Mouse (Mus musculus) myocyte (in vitro differentiated cells): ENCODE measurements at regions not wholly inside any gene's neighbourhood (a gene's known extent, or its start where the extent isn't known, plus 50 kb on each side); places are given as distances from the start of the nearest gene placed in this dataset.

Experiments
- H3K27me3 ChIP-seq: one replicate; pipeline ENCODE4 v1.6.1; 2011; ENCODE audit not compliant: control insufficient read depth, insufficient read depth, insufficient read length
- H3K36me3 ChIP-seq: one replicate; pipeline ENCODE4 v1.6.1; 2011; ENCODE audit not compliant: control insufficient read depth, insufficient read depth
- H3K4me2 ChIP-seq: one replicate; pipeline ENCODE4 v1.6.1; 2011; ENCODE audit warnings: low read depth, control low read depth
- H3K4me3 ChIP-seq: one replicate; pipeline ENCODE4 v1.5.1; 2011; ENCODE audit warnings: mild to moderate bottlenecking, control low read depth, moderate library complexity
- H3K79me2 ChIP-seq: one replicate; pipeline ENCODE4 v1.6.1; 2011; ENCODE audit not compliant: control insufficient read depth, insufficient read depth
- H3ac ChIP-seq: one replicate; pipeline ENCODE4 v1.6.1; 2011; ENCODE audit not compliant: control insufficient read depth, insufficient read length
- CEBPB ChIP-seq: IDR thresholded peaks from 2 replicates; pipeline ENCODE4 v1.6.1; 2011; ENCODE audit warnings: mild to moderate bottlenecking, moderate library complexity; ENCODE audit not compliant: poor library complexity, insufficient read depth, severe bottlenecking
- E2F4 ChIP-seq: IDR thresholded peaks from one replicate; pipeline ENCODE4 v1.6.1; 2011; ENCODE audit warnings: mild to moderate bottlenecking, control low read depth, moderate library complexity; ENCODE audit not compliant: insufficient read depth
- MAX ChIP-seq: IDR thresholded peaks from one replicate; pipeline ENCODE4 v1.6.1; 2011; ENCODE audit warnings: low read depth, mild to moderate bottlenecking, control low read depth
- MYOD1 ChIP-seq, 3 experiments: IDR thresholded peaks; one replicate each; pipeline ENCODE4 v1.6.1; 2011; ENCODE audit warnings: control low read depth in 2 of 3, low read depth in 2 of 3, mild to moderate bottlenecking in 2 of 3, moderate library complexity in 1 of 3; ENCODE audit not compliant: insufficient read length in 2 of 3, control insufficient read depth in 1 of 3
- MYOG ChIP-seq, 3 experiments: IDR thresholded peaks; one replicate each; pipeline ENCODE4 v1.6.1; 2011; ENCODE audit warnings: control low read depth in 2 of 3, low read depth in 2 of 3, mild to moderate bottlenecking in 2 of 3; ENCODE audit not compliant: insufficient read length in 2 of 3, control insufficient read depth in 1 of 3, insufficient read depth in 1 of 3
- POLR2A ChIP-seq: IDR thresholded peaks from one replicate; pipeline ENCODE4 v1.6.1; 2011; ENCODE audit warnings: low read depth, mild to moderate bottlenecking, control low read depth, moderate library complexity; ENCODE audit not compliant: insufficient read length
- POLR2AphosphoS2 ChIP-seq: IDR thresholded peaks from one replicate; pipeline ENCODE4 v1.6.1; 2011; ENCODE audit warnings: low read depth, control low read depth; ENCODE audit not compliant: insufficient read length
- REST ChIP-seq: IDR thresholded peaks from one replicate; pipeline ENCODE4 v1.6.1; 2011; ENCODE audit warnings: mild to moderate bottlenecking, control low read depth, moderate library complexity; ENCODE audit not compliant: insufficient read depth, insufficient read length
- SRF ChIP-seq: IDR thresholded peaks from one replicate; pipeline ENCODE4 v1.6.1; 2011; ENCODE audit warnings: low read depth; ENCODE audit not compliant: control insufficient read depth, insufficient read length
- TCF12 ChIP-seq: IDR thresholded peaks from one replicate; pipeline ENCODE4 v1.6.1; 2011; ENCODE audit warnings: mild to moderate bottlenecking, control low read depth; ENCODE audit not compliant: poor library complexity, insufficient read depth, severe bottlenecking
- TCF3 ChIP-seq: IDR thresholded peaks from one replicate; pipeline ENCODE4 v1.6.1; 2011; ENCODE audit warnings: low read depth, control low read depth; ENCODE audit not compliant: insufficient read length
- USF1 ChIP-seq: IDR thresholded peaks from one replicate; pipeline ENCODE4 v1.6.1; 2011; ENCODE audit warnings: low read depth, mild to moderate bottlenecking, control low read depth, moderate library complexity

DNA sequence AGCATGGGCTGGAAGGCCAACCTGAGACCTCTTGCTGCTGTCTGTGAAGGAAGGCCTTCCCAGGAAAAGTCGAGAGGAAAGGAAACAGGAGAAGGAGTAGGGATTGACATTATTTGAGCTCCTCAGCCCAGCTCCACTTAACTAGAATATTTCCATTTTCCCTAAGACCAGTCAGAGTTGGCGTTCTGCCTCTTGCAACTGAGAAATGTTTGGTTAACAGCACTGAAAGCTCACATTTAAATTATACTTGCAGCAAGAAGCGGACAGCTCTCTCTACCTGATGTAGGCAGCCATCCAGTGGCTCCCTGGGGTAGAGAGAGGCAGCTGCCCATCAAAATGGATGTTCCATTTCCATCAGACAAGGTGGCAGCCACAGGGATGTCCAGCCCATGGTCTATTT is 131.6 kb upstream of the Pkdcc start:
- H3K79me2 ChIP-seq = no peaks in the 10 kb centered on the region
- H3K36me3 ChIP-seq = no peaks in the 10 kb centered on the region
- no peak overlapping the region for H3K4me2 ChIP-seq
- no peak overlapping the region for H3K4me3 ChIP-seq
- no peak overlapping the region for H3ac ChIP-seq
- H3K27me3 ChIP-seq = no peaks in the 10 kb centered on the region
- TF ChIP-seq TCF12 = no peak
- no peak for TF ChIP-seq MYOD1 (IDR thresholded peaks at IDR 0.05; ENCODE audit: control insufficient read depth in 1 of 3, insufficient read length in 2 of 3, low read depth in 2 of 3)
- TF ChIP-seq MYOG (IDR thresholded peaks at IDR 0.05; ENCODE audit: control insufficient read depth in 1 of 3, insufficient read depth in 1 of 3, insufficient read length in 2 of 3, low read depth in 2 of 3) = no peak
- no peak for TF ChIP-seq MAX
- no peak for TF ChIP-seq TCF3
- TF ChIP-seq POLR2A = no peak
- no peak for TF ChIP-seq USF1
- no peak for TF ChIP-seq CEBPB
- no peak for TF ChIP-seq REST
- no peak for TF ChIP-seq POLR2AphosphoS2
- no peak for TF ChIP-seq SRF
- no peak for TF ChIP-seq E2F4

DNA sequence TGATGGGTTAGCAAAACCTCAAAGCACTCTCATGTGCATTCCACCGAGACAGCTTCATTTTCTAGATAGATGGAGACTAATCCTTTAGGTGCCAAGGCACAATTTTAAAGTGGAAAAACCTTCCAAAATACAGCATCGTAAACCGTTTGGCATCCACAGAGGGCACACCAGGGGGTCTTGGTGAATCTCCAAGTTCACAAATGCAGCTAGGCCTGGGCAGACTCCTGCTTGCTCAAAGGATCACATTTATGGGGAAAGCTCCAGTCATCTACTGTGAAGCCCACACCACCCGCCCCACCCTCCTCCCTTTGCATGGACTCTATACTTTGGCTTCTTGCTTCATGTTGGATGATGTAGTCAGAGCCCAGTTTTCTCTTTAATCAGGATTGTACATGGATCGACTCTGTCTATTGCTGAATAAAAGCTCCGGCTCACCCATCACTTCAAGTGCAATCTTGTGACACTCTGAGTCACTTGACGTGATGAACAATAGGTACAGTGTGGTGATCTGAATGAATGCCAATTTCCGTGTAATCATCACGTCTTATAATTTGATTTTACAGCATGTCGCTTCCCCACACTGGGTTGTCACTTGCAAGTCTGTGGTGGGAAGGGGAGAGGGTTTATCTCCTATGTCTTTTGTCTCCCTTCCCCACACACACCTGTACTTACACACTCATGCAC is 129.2 kb upstream of the Pkdcc start:
- Histone ChIP-seq H3K4me3 (no peak overlapping the region), H3K4me2 (no peak overlapping the region), H3K27me3 (no peaks in the 10 kb centered on the region), H3ac (no peak overlapping the region), H3K79me2 (no peaks in the 10 kb centered on the region), H3K36me3 (no peaks in the 10 kb centered on the region)
- TF ChIP-seq POLR2A = no peak
- TF ChIP-seq MYOD1 (IDR thresholded peaks at IDR 0.05; ENCODE audit: control insufficient read depth in 1 of 3, insufficient read length in 2 of 3, low read depth in 2 of 3) = no peak
- TF ChIP-seq SRF = no peak

DNA sequence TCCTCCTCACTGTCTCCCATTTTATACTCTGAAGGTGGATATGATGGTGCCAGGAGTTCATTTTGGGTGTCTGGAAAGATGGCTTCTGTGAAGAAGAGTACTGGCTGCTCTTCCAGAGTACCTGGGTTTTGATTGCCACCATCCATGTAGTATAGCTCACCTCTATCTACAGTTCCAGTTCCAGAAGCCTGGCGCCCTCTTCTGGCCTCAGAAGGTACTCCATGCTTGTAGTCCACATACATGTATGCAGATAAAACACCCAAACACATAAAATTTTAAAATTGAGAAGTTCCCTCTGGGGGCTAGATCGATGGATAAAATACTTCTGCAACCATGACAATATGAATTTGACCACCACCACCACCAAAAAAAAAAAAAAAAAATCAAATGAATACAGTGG is 128.4 kb upstream of the Pkdcc start:
- Histone ChIP-seq H3K27me3 (no peaks in the 10 kb centered on the region), H3K4me3 (no peak overlapping the region), H3K79me2 (no peaks in the 10 kb centered on the region), H3ac (no peak overlapping the region), H3K36me3 (no peaks in the 10 kb centered on the region), H3K4me2 (no peak overlapping the region)
- no peak for TF ChIP-seq SRF
- no peak for TF ChIP-seq REST
- no peak for TF ChIP-seq TCF3
- no peak for TF ChIP-seq POLR2AphosphoS2
- no peak for TF ChIP-seq E2F4
- no peak for TF ChIP-seq MYOD1 (IDR thresholded peaks at IDR 0.05; ENCODE audit: control insufficient read depth in 1 of 3, insufficient read length in 2 of 3, low read depth in 2 of 3)
- TF ChIP-seq CEBPB = no peak

DNA sequence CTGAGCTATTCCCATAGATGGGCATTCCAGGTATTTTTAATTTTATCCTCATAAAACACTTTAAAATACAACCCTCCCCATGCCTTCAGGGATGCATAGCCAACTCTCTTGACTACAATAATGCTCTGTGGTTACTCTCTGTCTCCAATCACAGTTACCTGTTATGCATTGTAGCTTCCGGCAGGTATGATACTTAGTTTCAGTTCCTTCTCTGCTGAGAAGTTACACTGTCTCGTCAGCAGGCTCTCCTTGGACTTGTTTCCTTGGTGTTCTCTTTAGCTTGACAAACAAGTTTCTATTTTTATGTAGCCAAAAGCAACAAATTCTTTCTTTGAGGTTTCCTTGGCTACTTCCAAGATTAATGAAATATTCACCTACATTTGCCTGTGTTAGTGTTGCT is 126.6 kb upstream of the Pkdcc start:
- H3K36me3 ChIP-seq = no peaks in the 10 kb centered on the region
- no peak overlapping the region for H3K4me2 ChIP-seq
- H3K79me2 ChIP-seq = no peaks in the 10 kb centered on the region
- no peak overlapping the region for H3ac ChIP-seq
- TF ChIP-seq MAX (no peak), TCF3 (no peak), TCF12 (no peak), E2F4 (no peak), SRF (no peak), MYOG (IDR thresholded peaks at IDR 0.05; ENCODE audit: control insufficient read depth in 1 of 3, insufficient read depth in 1 of 3, insufficient read length in 2 of 3, low read depth in 2 of 3) (no peak), USF1 (no peak), POLR2AphosphoS2 (no peak)
- no peaks in the 10 kb centered on the region for H3K27me3 ChIP-seq
- no peak overlapping the region for H3K4me3 ChIP-seq

DNA sequence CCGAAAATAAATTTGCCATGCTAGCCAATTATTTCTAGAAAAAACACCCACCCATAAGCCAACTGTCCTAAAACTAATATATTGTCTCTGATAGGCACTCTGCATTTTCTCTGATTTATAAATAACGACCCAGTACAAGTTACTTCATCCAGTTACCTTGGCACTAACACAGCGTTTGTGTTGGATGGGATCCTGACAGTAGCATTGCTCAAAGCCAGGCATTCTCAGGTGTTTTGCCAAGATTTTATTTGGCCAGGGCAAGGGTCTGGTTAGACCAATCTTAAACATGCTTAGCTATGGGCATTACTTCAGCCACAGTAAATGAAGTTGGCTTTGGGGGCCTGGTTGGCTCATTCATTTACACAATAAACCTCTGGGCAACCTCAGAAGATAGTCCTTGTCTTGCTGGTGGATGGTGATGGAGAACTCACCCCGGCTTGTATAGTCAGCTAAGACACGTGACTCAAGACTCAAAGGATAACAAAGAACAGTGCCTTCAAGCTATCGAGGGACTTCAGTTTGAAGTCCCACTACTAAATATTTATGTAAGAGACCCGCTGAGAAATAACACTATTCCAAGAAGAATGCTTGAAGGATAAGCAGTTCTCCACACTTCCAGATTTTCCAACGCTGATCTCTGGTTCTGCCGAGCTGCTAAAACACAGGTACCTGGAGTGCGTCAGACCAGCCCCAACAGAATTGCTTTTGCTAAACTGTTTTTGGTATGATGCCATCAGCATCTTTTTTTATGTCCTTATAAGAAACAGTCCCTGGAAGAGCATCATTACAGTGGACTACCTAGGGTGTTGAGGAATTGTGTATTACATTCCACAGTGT is 125.0 kb upstream of the Pkdcc start:
- TF ChIP-seq SRF (no peak), USF1 (no peak), MYOD1 (IDR thresholded peaks at IDR 0.05; ENCODE audit: control insufficient read depth in 1 of 3, insufficient read length in 2 of 3, low read depth in 2 of 3) (no peak), MYOG (IDR thresholded peaks at IDR 0.05; ENCODE audit: control insufficient read depth in 1 of 3, insufficient read depth in 1 of 3, insufficient read length in 2 of 3, low read depth in 2 of 3) (no peak), REST (no peak), MAX (no peak), TCF12 (no peak), POLR2AphosphoS2 (no peak), E2F4 (no peak), POLR2A (no peak), TCF3 (no peak), CEBPB (no peak)
- H3K36me3 ChIP-seq = no peaks in the 10 kb centered on the region
- no peak overlapping the region for H3K4me2 ChIP-seq
- H3K4me3 ChIP-seq = no peak overlapping the region
- H3K27me3 ChIP-seq = no peaks in the 10 kb centered on the region
- no peaks in the 10 kb centered on the region for H3K79me2 ChIP-seq
- no peak overlapping the region for H3ac ChIP-seq
